Mouse (Mus musculus) spleen, adult 12 weeks (tissue): ENCODE data around the gene Clcn7.

Experiments used
- DNase-seq: peaks from one replicate; pipeline ENCODE4 v3.0.0; 2022; ENCODE audit warnings: low spot score

Clcn7 gene

DNA sequence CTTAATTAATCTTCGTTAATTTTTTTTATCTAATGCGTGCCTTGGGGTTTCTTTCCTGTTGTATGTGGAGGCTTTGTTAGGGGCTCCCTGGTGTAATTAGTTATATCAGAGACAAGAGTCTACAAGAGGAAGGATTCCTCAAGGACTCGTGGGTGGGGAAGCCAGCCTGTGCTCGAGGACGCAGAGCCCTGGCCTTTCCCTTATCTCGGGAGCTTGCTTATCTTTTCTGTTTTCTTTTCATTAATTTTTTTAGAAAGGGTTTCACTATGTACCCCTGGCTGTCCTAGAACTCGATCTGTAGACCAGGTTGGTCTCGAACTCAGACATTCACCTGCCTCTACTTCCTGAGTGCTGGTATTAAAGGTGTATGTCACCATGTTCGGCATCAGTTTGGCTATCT lies 5.5 kb upstream of the Clcn7 start:
- no peak for DNase-seq

DNA sequence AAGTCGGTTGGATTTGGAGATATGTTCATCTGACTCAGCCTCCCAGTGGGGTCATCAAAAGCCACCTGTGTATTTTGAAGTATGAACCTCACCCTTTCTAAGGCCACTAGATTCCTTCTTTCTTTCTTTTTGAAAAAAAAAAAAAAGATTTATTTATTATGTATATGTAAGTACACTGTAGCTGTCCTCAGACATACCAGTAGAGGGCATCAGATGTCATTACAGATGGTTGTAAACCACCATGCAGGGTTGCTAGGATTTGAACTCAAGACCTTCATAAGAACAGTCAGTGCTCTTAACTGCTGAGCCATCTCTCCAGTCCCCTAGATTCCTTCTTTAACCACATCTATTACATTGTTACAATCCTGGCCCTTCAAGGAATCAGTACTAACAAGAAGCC lies 3.1 kb upstream of the Clcn7 start:
- DNase-seq = no peak

DNA sequence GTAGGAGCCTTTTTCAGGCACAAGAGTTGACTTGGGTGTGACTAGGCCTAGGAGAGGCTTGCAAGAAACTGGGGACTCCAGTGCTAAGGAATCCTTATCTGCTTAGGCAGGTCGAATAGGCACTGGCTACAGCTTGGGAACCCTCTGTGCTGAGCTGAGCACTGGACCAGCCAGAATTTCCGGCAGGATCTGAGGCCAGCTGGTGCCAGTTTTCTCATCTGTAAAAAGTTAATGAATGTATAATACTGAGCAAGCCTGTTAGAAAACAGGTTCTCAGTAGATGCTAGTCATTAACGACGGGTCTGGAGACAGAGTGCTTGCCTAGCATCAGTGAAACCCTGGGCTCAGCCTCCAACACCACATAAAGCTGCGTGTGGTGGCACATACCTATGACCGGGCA lies 2.4 kb downstream of the Clcn7 start:
- DNase-seq = no peak

DNA sequence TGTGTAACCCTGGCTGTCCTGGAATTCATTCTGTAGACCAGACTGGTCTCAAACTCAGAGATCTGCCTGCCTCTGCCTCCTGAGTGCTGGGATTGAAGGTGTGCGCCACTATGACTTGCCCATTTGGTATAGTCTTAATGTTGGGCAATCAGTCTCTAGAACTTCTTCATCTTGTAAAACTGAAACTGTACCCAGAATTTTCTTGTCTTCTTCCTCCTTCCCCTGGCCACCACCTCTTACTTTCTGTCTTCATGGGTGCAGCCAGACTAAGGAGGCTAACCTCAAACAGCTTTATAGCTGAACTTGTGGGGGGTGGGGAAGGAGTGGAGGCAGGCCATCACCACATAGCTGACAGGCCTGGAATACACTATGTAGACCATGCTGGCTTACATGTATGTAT lies 5.6 kb downstream of the Clcn7 start:
- DNase-seq = no peak

DNA sequence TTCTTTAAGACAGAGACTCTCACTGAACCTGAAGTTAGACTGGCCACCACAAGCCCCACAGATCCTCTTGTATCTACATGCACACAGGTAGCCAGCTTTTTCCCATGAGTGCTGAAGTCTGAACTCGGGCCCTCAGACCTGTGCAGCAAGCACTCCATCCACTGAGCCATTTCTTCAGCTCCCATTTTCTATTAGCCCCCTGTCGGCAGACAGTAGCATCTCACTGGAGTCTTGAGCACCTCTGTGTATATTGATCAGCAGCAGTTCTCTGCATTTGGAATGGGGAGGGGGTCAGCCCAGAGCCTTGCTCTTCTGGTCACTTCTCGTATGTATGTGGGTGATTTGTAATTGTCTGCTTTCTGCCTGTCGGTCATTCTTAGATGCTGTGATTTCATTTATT lies 6.8 kb downstream of the Clcn7 start:
- DNase-seq = no peak

DNA sequence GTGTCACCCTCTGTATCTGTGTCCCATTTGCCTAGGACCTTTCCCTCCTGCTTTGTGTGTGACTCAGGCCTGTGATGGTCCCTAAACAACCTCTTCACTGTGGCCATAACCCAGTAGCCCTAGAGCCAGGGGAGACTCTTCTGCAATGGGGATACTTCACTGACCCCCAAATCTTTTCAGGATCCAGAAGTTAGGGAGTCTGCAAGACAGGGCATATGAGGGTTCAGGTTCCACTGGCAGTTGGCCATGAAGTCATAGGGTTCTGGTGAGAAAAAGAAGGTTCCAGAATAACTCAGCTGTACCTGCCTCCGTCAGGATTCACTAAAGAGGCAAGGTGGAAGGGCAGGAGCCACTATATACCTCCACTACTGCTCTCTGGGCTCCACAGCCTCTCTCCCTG lies 29.0 kb downstream of the Clcn7 start, which contains the start of gene Ccdc154:
TSS of gene Ccdc154 (plus strand) at position 301 of the 400 bp plus-strand sequence.
- no peak for DNase-seq

DNA sequence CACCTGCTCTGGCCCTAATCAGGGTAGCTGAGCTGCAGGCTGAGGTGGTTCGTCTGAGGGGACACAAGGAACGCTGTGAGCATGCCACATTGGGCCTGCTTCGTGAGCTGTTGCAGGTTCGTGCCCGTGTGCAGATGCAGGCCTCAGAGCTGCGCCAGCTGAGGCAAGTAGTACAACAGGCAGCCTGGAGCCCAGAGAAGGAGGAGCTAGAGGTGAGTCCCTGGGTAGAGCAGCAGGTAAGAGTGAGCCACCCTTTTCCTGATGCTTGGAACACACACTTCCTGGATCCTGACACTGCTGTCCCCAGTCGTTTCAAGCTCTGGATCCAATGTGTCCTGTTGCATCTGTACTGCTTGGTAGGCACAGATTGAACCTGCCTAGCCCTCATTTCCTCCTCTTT lies 30.2 kb downstream of the Clcn7 start:
- DNase-seq = no peak

DNA sequence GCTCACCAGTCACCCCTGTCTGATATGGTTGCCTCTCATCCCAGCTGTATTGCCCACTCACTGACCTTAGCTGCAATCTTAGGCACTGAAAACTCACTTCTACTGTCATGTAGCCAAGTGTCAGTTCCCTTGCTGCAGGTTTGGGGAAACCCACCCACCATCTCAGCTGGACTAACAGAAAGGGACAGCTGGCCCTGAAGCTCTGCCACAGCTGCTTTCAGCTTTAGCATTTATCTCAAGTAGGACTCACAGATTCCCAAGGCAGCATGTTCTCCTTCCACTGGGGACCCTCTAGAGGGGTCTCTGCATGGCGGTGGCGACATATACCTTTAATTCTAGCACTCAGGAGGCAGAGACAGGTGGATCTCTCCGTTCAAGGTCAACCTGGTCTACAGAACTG lies 31.6 kb downstream of the Clcn7 start:
- no peak for DNase-seq

DNA sequence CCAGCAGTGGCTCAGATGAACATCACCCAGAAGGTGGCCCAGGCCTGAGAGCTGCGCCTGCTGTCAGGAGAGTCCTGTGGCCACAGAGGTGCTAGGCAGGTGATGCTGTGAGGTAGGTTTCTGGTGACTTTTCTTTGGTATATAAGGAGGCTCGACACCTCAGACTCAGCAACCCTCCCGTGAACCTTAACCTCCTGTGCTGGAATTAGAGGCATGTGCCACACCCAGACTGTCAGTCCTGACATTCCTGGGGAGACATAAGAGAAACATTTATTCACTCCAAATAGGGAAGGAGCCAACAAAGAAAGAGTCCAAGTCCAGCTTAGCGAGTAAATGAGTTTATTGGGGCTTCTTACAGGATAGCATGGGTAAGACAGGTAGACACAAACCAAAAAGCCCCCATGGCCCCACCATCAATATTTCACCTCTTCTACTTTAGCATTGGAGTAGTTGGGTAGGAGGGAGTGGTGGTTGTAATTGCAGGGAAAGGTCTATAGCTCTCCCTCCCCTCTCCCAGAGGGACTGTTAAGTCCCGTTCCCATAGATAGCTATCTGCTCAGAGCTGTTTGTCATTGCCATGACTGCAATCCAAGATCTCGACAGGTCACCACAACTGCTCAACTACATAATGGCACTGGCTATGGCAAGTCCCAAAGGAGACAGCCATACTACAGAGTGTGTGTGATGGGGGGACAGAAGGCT lies 32.9 kb downstream of the Clcn7 start:
- no peak for DNase-seq

DNA sequence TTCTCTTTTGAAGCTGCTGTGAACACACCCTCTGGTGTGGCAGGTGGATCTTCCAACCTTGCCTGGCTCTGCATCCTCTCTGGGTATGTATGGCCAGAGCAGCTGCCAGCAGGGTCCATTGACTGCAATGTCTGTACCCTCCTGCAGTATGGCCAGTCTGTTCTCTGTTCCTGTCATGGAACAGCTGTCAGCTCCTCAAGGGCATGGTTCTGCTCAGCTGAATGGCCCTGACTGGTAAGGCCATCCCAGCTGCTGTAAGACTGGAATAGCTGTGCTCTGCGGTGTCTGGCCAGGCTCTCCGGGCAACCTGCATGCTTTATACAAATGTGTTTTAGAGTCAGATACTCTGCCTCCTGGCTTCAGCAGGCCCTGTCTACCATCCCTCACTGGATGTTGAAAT lies 36.5 kb downstream of the Clcn7 start:
- DNase-seq = no peak

DNA sequence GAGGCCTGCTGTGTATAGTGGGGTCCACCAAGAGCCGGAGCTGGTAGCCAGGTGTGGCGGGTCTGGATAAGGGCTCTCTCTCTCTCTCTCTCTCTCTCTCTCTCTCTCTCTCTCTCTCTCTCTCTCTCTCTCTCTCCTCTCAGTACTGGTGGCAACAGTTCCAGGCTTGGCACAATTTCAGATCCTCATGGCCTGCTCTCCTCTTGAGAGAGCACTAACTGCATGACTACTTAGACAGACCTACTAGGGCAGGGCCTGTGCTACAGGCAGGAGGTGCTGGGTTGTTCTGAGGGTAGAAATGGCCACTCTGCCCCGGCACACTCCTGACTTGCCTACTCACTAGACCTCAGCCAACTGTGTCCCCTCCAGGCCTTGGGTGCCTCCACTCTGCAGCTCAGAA lies 39.4 kb downstream of the Clcn7 start:
- DNase-seq = no peak

DNA sequence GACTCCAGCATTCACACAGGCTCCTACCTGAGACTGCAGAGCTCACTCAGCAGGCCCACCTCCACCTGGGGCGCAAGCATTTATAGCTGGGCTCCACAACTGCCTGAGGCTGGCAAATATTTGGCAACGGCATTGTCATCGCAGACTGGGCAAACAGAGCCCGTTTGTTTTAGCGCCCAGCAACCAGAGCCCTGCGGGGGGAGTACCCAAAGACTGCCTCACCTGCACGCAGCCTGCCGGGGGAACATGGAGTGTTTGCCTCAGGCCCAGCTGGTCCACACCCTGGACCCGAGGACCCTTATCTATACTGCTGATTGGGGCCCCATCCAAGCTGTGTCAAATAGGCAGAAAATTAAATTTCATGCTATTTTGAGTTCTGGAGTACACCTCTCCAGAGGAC lies 42.2 kb downstream of the Clcn7 start, which contains the start of gene Gm38655:
TSS of gene Gm38655 (minus strand) at position 61 of the 400 bp plus-strand sequence.
- no peak for DNase-seq

DNA sequence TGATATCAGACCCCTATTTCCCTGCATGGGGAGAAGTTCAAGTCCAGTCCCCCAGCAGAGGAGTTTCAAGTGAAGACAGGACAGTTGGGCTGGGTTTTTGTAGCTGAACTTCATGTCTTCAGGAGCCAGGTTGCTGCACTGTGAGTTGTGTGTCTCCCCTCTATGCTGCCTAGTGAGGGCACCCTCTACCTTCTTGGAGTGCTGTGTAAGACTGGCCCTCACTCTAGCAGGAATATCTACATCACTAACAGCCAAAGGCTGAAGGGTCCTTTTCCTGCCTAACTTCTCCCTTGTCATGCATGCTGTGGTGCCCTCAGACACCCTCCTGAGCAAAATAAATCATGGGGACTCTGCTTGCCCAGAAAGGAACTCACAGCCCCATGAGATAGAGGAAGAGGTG lies 50.0 kb downstream of the Clcn7 start:
- DNase-seq = no peak

DNA sequence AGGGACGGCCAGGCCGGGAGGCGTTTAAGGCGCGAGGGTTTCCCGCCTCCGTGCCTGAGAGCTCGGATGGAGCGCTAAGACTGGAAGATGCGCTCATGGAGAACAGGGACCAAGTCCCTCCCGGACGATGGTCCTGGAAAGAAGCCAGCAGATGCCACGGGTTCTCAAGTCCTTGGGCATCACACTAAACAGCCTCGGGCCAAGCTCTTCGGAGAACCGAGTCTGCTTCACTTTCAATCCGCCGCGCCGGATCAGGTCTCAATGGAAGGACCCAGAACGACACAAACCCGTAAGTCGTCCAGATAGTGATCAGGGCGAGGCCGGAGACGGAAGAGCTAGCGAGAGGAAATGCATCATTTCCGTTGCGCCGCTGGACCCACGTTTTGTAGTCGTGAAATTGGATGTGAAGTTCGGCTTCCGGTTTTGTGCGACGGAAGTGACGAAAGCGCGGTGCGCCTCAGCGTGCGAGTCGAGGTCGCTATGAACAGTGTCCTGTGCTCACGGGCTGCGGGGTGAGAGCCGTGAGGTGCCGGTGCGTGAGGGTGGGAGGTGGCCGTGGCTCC lies 51.0 kb downstream of the Clcn7 start, which contains the start of gene BC003965:
TSS of gene BC003965 (plus strand) at position 426 of the 563 bp plus-strand sequence.
- DNase-seq = peak; percentile 92

DNA sequence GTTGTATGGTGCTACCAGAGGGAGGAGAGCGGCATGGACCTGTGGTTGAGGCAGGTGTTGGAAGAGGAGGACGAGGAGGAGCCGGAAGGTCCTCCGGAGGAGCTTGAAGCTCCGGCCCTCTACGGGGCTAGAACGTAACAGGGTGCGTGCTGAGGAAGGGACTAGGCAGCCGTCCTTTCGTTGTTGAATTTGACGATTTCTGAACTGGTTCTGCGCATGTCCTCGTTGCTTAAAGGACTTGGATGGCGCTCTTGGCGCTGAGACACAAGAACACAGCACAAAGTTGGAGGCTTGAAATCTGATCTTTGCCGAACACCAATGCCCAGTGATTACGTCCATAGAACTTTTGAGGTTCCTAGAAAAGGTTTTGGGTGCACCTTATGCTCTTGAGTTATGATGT lies 51.8 kb downstream of the Clcn7 start:
- DNase-seq = no peak

DNA sequence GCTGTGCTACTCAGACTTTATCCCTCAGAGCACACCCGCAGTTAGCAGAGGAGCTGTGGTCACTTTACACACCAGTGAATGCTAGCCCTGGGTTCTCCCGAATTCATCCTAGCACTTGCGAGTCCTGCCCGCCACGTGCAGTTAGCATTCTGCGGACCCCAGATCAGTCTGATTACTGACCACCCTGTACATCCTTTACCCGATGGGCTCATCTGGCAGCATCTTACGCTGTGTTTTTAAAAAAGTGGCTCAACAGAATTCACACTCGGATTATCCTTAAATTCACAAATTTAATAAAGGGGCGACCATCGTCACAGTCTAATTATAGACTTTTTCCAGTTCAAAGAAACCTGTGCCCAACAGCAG lies 54.6 kb downstream of the Clcn7 start:
- no peak for DNase-seq

DNA sequence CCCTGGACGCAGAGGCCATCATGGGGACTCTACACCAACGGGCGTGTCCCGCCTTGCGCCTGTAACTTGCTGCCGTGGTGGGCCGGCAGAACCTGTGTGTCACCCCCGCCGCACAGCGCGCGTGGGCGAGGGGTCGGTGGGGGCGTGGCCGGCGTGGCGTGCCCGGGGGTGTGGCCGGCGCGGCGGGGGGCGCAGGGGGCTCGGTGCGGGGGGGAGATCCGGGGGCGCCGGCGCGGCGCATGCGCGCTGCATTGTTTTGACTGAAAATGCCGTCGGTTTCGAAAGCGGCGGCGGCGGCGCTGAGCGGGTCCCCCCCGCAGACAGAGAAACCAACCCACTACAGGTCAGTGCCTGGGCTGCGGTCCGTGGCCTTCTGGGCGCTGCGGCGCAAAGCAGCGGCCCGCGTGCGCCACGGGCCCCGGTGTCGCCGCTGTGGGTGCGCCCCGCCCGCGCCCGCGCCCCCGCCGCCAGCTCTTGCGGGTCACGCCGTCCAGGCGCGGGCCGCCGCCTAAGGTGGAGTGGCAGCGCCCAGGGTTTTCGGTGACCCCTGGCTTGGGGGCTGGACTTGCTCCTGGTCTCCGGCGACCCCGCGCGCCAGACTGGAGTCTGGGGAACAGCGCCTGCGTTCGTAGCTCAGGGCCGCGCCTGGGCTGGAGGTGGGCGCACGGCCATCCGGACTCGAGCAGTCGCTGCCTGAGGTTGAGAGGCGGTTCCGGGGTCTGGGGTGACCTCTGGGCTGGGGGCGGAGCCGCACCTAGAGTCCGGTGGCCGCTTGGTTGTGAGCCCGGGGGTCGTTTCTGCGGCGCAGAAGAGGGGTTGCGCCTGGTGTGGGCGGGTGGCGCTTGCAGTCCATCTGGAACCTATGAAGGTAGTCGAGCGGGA lies 55.2 kb downstream of the Clcn7 start, which contains the start of gene Unkl:
TSS of gene Unkl (plus strand) at position 248 of the 882 bp plus-strand sequence.
- DNase-seq = peak; percentile 23

DNA sequence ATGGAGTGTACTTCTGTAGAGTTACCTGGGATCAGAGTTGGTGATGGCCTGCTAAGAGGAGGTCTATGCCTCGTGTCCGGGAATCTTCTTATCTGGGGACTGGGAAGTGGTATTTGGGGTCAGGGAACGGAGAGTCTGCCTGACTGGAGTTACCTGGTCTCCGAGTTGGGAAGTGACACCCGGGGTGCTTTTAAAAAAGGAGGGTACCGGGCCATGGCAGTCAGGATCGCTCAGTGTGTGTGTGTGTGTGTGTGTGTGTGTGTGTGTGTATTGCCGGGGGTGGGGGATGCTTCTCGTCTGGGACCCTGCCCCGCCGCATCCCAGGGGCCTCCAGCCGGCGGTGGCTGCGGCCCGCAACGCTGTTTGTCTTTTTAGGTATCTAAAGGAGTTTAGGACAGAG lies 55.9 kb downstream of the Clcn7 start:
- DNase-seq = no peak

DNA sequence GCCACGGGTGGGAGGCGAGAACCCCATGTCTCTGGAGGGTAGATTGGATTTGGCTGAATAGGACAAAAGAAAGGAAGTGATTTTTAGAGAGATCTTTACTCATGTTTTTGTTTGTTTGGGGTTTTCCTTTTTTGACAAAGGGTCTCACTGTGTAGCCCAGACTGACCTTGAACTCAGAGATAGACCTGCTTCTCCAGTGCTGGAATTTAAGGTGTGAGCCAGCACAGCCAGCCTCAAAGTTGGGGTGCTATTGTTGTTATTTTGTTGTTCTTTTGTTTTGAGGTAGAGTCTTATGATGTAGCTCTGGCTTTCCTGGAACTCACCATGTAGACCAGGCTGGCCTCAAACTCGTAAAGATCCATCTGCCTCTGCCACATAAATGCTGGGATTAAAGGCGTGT lies 69.2 kb downstream of the Clcn7 start:
- DNase-seq = no peak

DNA sequence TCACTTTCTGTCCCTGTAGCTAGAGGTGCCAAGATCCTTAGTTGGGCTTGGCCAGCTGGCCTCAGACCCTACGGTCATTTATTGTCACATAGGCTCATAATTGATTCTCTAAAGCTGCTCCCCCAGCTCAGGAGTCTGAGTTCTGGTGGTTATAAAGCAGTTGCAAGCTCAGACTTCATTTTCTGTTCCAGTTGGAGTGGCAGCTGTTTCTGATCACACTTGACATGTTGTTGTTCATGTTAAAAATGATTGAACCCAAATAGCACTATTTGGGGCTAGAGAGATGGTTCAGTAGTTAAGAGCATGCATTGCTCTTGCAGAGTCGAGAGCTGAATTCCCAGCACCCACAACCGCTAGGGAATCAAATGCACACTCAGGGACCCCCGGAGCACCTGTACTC lies 76.8 kb downstream of the Clcn7 start:
- DNase-seq = no peak

DNA sequence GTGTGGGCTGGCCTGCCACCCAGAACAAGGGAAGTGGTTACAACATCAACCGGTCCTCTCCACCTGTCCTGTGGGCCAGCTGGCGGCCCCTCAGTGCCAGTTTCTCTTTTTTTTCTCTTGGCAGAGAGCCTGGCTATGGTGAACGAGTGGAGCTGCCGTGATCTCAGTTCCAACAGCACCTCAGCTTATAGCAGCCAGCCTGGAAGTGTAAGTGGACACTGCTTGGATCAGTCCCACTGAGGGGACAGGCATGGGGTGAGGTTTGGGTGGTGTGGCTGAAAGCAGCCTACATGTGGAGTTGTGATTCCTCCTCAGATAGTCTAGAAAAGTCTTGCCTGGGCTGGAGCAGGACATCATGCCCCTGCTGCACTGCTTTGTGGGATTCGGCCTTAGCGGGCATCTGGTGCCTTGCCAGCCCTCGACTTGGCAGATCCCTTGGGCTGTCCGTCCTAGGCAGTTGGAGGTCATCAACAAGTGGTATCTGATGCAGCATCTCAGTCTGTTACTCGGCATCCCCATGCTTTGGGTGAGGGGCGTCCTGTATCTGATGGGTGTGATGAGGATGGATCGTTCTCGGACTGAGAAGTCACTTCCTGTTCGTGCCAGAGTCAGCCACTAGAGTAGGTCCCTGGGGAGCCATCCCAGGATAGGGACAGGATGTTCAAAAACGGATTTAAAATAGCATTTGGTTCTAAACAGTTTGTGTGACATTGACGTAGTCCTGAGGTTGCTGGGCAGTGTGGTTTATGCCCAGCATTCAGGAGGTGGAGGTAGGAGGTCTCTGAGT lies 77.7 kb downstream of the Clcn7 start:
- DNase-seq = no peak

DNA sequence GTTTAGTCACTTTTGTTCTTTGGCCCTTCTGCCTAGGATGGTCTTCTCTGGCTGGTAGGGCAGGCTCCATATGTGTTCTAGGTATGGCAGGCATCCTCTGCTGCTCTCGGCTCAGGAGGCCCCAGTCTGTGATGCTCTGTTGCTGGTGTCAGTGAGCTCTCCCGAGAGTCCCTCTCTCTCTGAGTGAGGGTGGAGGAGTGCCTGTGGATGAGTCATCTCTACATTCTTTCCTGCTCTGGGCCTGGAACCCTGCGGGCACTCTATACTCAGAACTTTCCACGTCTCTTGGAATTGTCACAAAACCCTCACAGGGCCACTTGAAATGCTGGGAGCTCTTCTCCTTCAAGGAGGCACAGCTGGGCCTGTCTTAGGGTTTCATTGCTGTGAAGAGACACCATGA lies 78.5 kb downstream of the Clcn7 start:
- DNase-seq = no peak
